Mouse (Mus musculus) liver, embryonic 14.5 days (tissue): ENCODE results near the gene Lrrc4c. TPM values are rescaled to one million over a fixed set of nuclear protein-coding genes. Genes with fewer than 3 reads are reported as not detected.

Source experiments
- ATAC-seq: fragments of 200-750 bp; cut with Nextera tagmentation; 2 replicates; pipeline ENCODE4 v1.8.0; 2017; ENCODE audit warnings: moderate number of reproducible peaks, mild to moderate bottlenecking, moderate library complexity; ENCODE audit not compliant: insufficient read depth
- DNase-seq, 3 experiments: peaks; one replicate each; pipeline ENCODE4 v3.0.0-alpha.2; 2012 to 2013; ENCODE audit warnings: low read depth in 3 of 3, low spot score in 3 of 3
- H3K27ac ChIP-seq: fragments of 300-500 bp; sonication (generic); 2 replicates; pipeline ENCODE4 v1.5.1; 2014; ENCODE audit warnings: moderate library complexity, mild to moderate bottlenecking, control low read depth, inconsistent platforms
- H3K27me3 ChIP-seq: fragments of 300-500 bp; sonication (generic); 2 replicates; pipeline ENCODE4 v1.6.1; 2014; ENCODE audit warnings: mild to moderate bottlenecking, low read length, moderate library complexity; ENCODE audit not compliant: control insufficient read depth, insufficient read depth
- H3K36me3 ChIP-seq: fragments of 300-500 bp; sonication (generic); replicated peaks from 2 replicates; pipeline ENCODE4 v1.6.1; 2014; ENCODE audit warnings: low read depth; ENCODE audit not compliant: control insufficient read depth, insufficient read depth
- H3K4me1 ChIP-seq, 2 experiments: fragments of 200-500 bp in 1 of 2; fragments of 300-500 bp in 1 of 2; sonication (generic) in 1 of 2; replicated peaks; 2 replicates each; pipeline ENCODE4 v1.6.1; 2012 to 2014; ENCODE audit warnings: antibody characterized with exemption in 1 of 2, inconsistent platforms in 1 of 2, low read length in 1 of 2; ENCODE audit not compliant: control insufficient read depth in 2 of 2, insufficient read depth in 2 of 2
- H3K4me2 ChIP-seq: fragments of 300-500 bp; sonication (generic); 2 replicates; pipeline ENCODE4 v1.6.1; 2014; ENCODE audit warnings: low read depth, mild to moderate bottlenecking, control low read depth, moderate library complexity
- H3K4me3 ChIP-seq, 2 experiments: fragments of 200-500 bp in 1 of 2; fragments of 300-500 bp in 1 of 2; sonication (generic) in 1 of 2; 2 replicates each; pipeline ENCODE4 v1.5.1; 2012 to 2014; ENCODE audit warnings: low read depth in 2 of 2, low read length in 2 of 2, mild to moderate bottlenecking in 2 of 2, control low read depth in 1 of 2, inconsistent platforms in 1 of 2, moderate library complexity in 1 of 2; ENCODE audit not compliant: insufficient read depth in 1 of 2
- H3K9ac ChIP-seq: fragments of 300-500 bp; sonication (generic); replicated peaks from 2 replicates; pipeline ENCODE4 v1.6.1; 2014; ENCODE audit warnings: mild to moderate bottlenecking, control low read depth, moderate library complexity
- H3K9me3 ChIP-seq: fragments of 300-500 bp; sonication (generic); 2 replicates; pipeline ENCODE4 v1.6.1; 2016; ENCODE audit warnings: low read length, mixed read lengths; ENCODE audit not compliant: control insufficient read depth
- CTCF ChIP-seq: IDR thresholded peaks from 2 replicates; pipeline ENCODE4 v1.5.1; 2016; ENCODE audit warnings: antibody characterized with exemption, low read depth, control low read depth
- EP300 ChIP-seq: IDR thresholded peaks from 2 replicates; pipeline ENCODE4 v1.6.1; 2016; ENCODE audit warnings: antibody characterized with exemption, low read depth
- WGBS: fragments of 180-500 bp; shearing (Covaris S2); extraction: QIAGEN DNeasy Blood & Tissue Kit; methylation state at CpG from one replicate; pipeline ENCODE4 v1.1.7; 2014; ENCODE audit not compliant: insufficient replicate concordance; 5-methylcytosine and 5-hydroxymethylcytosine counted together
- polyA plus RNA-seq, 2 experiments: library from polyadenylated mRNA; depleted of rRNA in 1 of 2; stranded (reverse) in 1 of 2; unstranded in 1 of 2; fragments of >200 nt; fragmentation: Nextera tagmentation in 1 of 2; extraction: Ambion mirVana in 1 of 2; gene quantifications; 2 replicates each; pipeline versions ENCODE4 v1.2.1 to v1.2.3; 2012 to 2014

Gene Lrrc4c
- polyA plus RNA-seq, 2 experiments: 0.04 to 0.19 TPM

GRCm38 (mm10) chr2:97586322-97586721 is 1268.4 kb downstream of the Lrrc4c start:
- WGBS: 67% methylated on average over 3 of the region's 3 CpGs
- H3K4me1 ChIP-seq: no peaks in the 10 kb centered on the region
- H3K27me3 ChIP-seq: no peaks in the 10 kb centered on the region
- TF ChIP-seq EP300 (no peak), CTCF (no peak)
- no peaks in the 10 kb centered on the region for H3K36me3 ChIP-seq
- DNase-seq (no peak), ATAC-seq (no peak)
- H3K4me2 ChIP-seq: no peak overlapping the region
- H3K9me3 ChIP-seq: no peaks in the 10 kb centered on the region
- no peak overlapping the region for H3K27ac ChIP-seq
- no peak overlapping the region for H3K4me3 ChIP-seq
- H3K9ac ChIP-seq: no peak overlapping the region

- no peak for DNase-seq
- Histone ChIP-seq H3K27ac (no peak overlapping the region), H3K27me3 (no peaks in the 10 kb centered on the region), H3K4me3 (no peak overlapping the region), H3K36me3 (no peaks in the 10 kb centered on the region), H3K9ac (no peak overlapping the region), H3K4me1 (no peaks in the 10 kb centered on the region), H3K4me2 (no peak overlapping the region), H3K9me3 (no peaks in the 10 kb centered on the region; the same call in 1 of the 2 replicates)
- ATAC-seq: no peak
- WGBS: 63% methylated on average over 3 of the region's 3 CpGs
- TF ChIP-seq CTCF (no peak), EP300 (no peak)
Observed at GRCm38 (mm10) chr2:97590563-97590962, 1272.6 kb downstream of the Lrrc4c start.

- Histone ChIP-seq H3K36me3 (no peaks in the 10 kb centered on the region), H3K9me3 (no peaks in the 10 kb centered on the region), H3K4me3 (no peak overlapping the region), H3K4me1 (no peaks in the 10 kb centered on the region), H3K27ac (no peak overlapping the region), H3K4me2 (no peak overlapping the region), H3K27me3 (no peaks in the 10 kb centered on the region), H3K9ac (no peak overlapping the region)
- no peak for ATAC-seq
- no peak for DNase-seq
- 54% methylated on average over 3 of the region's 3 CpGs for WGBS
- TF ChIP-seq EP300 (no peak), CTCF (no peak)
Observed at GRCm38 (mm10) chr2:97604182-97604581, 1286.2 kb downstream of the Lrrc4c start.

GRCm38 (mm10) chr2:97604688-97605215 is 1286.8 kb downstream of the Lrrc4c start:
- Histone ChIP-seq H3K4me1 (no peaks in the 10 kb centered on the region), H3K9me3 (no peaks in the 10 kb centered on the region), H3K9ac (no peak overlapping the region), H3K27me3 (no peaks in the 10 kb centered on the region), H3K4me3 (no peak overlapping the region), H3K36me3 (no peaks in the 10 kb centered on the region), H3K27ac (no peak overlapping the region), H3K4me2 (no peak overlapping the region)
- DNase-seq (no peak), ATAC-seq (no peak)
- TF ChIP-seq EP300 (no peak), CTCF (no peak)
- WGBS: 51% methylated on average over 3 of the region's 3 CpGs

GRCm38 (mm10) chr2:97609436-97609835 is 1291.5 kb downstream of the Lrrc4c start:
- H3K4me2 ChIP-seq: no peak overlapping the region
- DNase-seq: no peak

More at GRCm38 (mm10) chr2:97609436-97609835, 1291.5 kb downstream of the Lrrc4c start:
- H3K4me3 ChIP-seq: no peak overlapping the region
- H3K27me3 ChIP-seq: no peaks in the 10 kb centered on the region
- H3K9me3 ChIP-seq: no peaks in the 10 kb centered on the region
- H3K4me1 ChIP-seq: no peaks in the 10 kb centered on the region
- TF ChIP-seq CTCF (no peak), EP300 (no peak)
- H3K36me3 ChIP-seq: no peaks in the 10 kb centered on the region
- H3K27ac ChIP-seq: no peak overlapping the region
- no peak for ATAC-seq
- H3K9ac ChIP-seq: no peak overlapping the region
